Mouse (Mus musculus) mouse trophoblast stem cell (cell line): ENCODE data around the gene Svep1.

Experiments
- in situ Hi-C, 2 experiments: fragments of 300-500 bp; cut with MseI, MboI; formaldehyde crosslinking; loops; 2 replicates in 1 of 2; 3 replicates in 1 of 2; pipeline ENCODE4 v1.15.1; 2025

Gene Svep1

DNA sequence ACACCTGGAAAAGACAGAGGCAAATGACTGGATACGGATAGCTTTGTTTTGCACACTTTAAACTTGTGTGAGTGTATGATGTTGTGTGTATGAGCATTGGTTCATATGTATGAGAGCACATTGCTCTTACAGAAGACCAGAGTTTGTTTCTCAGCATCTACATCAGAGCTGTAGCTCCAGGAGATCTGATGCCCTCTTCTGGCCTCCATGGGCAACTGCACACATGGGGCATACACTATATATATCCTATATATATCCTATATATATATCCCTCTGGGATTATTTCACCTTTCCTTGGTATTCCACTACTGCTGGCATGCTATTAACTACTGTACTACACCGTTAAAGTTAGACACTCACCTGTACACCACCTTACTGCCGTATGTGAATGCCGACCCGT lies 122.5 kb downstream of the Svep1 start:
- in situ Hi-C loops: loop anchor here (5.0 to 10.0 kb wide), 2 partner anchors 161 to 182 kb away; no protein-coding TSS in a partner anchor

DNA sequence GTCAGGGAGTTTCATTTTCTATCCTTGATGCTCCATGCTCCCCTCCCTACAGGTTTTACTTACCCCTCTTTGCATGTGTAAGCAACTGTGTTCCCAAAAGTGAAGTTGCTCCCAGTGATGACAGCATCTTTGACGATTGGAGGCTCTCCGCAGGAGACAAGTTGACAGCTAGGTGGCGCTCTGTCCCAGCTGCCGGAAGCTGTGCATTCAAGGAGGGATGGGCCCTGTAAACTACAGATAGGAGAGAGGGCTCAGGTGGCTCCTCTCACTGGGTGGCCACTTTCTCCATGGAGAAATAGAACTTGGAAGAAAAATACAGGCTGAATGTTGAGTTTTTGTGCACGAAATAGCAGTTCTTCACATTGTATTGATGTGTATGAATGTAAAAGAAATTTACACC lies 124.1 kb downstream of the Svep1 start:
- in situ Hi-C loops: loop anchor here (5.0 to 10.0 kb wide), 2 partner anchors 162 to 180 kb away; no protein-coding TSS in a partner anchor

DNA sequence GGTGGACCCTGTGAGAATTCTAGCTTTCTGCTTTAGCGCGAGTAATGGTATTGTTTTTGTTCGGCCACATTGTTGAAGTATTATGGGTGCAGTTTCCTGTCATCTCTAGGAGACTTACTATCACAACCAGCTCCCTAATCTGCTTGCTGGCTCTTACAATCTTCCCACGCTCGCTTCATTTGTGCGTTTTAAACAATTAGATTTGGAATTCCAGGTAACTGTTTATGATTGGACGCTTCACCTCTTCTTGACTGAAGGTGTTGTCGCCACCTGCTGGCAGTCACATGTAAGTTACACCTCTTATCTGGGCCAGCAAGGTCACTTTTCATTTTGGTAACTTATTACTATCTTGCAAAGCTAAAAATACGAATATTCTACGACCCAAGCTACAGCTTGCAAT lies 127.0 kb downstream of the Svep1 start:
- in situ Hi-C loops: loop anchor here (5.0 to 10.0 kb wide), 2 partner anchors 165 to 177 kb away; no protein-coding TSS in a partner anchor

DNA sequence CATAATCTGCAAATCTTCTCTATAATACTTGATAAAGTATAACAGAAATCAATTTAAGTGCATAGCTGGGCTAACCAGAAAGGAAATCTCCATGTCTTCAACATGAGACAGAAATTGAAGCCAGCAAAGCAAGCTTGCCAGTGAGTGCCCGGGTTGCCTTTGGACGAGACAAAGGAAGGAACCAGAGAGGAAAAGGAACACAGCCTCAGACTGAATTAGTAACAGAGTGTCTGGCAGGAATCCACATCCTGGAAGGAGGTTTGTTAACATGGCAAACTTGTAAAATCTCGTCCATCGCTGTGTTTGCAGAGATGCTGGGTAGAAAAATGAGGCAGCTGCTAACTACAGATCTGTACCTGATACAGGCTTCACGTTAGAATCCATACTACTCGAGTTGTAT lies 128.7 kb downstream of the Svep1 start:
- in situ Hi-C loops: no loop called here

DNA sequence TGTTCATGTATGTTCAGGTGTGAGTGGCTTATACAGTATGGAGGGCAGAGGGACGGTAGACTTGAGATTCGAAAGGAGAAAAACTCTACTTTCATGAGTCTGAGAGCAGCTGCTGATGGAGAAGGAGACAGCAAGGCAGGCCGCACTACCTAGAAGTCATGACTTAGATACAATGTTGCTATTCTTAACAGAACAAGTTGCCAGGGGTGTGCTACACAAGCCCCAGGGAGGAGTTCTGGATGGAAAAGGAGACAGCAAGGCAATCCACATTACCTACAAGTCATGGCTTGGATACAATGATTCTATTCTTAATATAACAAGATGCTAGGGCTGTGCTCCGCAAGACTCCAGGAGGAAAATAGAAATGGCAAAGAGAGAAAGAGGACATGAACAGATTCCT lies 129.1 kb downstream of the Svep1 start:
- in situ Hi-C loops: no loop called here

DNA sequence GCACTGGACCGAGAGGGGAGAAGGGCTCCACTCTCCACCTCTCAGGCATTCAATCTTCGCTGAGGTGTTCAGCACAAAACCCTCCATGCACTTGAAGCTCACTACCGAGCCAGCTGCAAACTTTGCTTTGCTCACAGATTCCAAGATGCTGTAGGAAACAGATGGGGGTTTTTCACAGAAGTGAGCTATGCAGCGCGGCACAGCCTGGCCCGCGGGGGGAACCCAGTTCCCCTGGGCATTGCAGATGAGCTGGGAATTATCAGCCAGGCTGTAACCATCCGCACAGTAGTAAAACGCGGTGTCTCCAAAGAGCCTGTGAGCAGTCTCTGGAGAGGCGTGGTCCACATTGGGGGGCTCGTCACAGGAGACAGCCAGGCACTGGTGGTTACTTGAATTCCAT lies 133.8 kb downstream of the Svep1 start:
- in situ Hi-C loops: no loop called here

DNA sequence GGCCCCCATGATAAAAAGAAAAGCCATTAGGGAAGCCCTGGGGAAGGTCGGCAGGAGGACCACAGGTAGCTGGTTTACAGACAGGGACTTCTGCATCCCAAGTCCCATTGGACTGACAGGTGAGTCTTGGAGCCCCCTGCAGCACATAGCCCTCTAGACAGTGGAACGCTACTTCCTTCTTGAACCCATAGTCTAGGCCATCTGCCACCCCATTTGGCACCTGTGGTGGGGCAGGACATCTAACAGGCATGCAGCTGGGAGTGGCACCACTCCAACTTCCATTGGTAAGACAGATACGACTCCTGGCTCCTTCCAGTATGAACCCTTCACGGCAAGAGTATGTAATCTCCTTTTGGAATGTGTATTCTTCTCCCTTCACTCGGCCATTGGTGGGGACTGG lies 137.8 kb downstream of the Svep1 start:
- in situ Hi-C loops: no loop called here

DNA sequence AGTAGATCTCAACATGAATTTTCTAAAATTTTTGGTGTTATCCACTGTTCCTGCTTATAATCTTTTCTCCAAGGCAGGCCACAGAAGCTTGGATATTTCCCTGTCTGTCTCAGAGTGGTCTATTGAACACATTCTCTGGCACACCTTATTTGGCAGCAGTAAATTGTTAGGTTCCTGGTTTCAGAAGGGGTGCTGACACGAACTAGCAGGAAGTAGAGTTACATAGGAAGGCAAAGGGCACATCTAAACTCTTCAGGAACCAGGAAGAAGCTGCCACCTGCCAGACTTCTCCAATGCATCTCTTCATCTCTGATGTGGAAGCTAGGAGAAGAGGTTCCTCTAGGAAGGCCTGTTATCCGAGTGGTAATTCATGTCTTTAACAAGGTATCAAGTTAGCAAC lies 141.9 kb downstream of the Svep1 start:
- in situ Hi-C loops: no loop called here

DNA sequence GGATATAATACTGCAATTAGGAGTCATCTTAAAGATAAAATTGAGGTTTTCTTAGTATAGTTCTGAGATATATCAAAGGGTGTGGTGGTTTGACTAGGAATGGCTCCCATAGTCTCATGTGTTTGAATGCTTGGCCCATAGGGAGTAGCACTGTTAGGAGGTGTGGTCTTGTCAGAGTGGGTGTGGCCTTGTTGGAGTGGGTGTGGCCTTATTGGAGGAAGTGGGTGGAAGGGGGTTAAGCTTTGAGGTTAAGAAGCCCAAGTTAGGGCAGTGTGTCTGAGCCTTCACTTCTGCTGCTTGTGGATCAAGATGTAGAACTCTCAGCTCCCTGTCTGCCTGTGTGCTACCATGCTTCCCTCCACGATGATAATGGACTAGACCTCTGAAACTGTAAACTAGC lies 143.7 kb downstream of the Svep1 start:
- in situ Hi-C loops: no loop called here

DNA sequence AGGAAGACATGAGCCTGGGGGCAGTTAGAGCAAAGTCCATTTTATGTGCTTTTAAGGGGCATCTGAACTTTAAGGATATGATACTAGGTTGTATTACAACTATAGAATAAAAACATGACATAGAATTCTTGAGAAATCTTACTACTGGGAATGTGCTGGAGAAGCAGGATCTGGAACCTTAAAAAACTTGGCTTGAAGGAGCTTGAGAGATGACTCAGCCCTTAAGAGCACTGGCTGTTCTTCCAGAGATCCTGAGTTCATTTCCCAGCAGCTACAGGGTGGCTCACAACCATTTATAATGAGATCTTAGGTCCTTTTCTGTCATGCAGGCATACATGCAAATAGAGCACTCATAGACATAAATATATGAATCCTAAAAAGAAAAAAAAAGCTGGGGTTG lies 151.0 kb downstream of the Svep1 start:
- in situ Hi-C loops: no loop called here

DNA sequence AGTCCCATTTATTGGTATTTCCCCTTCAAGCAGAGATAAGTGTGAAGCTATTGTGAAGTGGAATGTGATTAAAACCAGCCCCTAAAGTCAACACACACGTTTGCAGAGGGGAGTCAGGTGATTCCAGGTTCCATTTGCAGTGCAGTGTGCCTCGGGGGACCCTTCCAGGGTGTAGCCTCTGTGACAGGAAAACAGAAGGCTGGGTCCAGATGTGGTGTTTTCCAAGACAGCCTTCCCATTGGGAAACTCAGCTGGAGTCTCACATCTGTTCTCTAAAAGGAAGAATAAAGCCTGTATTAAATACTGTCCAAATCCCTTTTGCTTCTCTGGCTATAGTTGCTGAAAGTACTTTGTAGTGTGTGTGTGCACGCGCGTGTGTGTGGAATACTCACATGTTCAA lies 152.2 kb downstream of the Svep1 start:
- in situ Hi-C loops: no loop called here

DNA sequence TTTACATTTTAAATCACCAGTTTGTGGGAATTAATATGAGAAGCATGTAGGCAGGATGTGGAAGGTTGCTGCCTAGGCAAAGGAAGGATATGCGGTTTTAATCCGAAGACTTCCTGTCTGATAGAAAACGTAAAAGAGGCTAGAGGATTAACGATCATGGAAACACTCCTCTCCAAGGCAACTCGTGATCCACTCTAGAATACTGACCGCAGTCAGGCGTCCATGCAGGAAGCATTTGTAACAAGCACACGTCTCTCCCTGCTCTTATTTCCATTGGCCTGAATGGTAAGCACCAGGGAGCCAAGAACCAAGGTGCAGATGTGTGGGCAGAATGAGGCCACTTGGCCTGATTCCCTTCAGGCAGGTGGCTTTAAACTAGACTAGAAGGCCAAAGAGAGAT lies 155.9 kb downstream of the Svep1 start:
- in situ Hi-C loops: no loop called here

DNA sequence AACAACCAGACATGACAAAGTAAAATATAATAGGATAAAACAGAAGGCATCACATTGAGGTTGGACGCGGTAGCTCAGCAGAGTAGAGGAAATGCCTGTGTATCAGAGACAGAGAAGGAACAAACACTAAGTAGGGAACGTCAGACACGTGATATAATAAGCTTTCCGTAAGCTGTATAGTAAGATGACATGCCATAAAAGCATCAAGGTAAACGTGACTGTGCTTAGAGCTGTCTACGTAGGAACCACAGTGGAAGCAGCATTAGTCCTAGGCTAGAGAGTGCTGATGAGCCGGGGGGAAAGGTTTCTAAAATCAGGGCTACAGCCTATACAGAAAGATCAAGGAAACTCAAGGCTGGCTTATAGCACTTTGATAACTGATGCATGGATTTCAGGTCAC lies 156.4 kb downstream of the Svep1 start:
- in situ Hi-C loops: no loop called here

DNA sequence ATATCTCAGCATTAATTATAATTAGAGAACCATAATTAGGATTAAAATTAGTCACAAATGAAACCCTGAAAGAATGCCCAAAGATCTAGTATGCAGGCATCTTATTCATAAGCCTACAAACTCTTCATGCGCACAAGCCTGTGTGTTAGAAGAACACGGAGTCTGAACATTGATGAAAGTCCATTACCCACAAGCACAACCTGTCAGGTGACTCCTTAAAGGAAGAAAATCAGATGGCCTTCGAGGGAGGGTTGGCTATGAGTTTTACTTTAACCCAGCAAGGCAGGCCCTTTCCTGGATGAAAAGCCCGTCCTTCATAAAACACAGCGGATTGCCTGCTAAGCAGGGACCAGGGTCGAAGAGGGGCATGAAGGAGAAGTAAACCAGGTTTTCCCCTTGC lies 161.8 kb downstream of the Svep1 start:
- in situ Hi-C loops: no loop called here

DNA sequence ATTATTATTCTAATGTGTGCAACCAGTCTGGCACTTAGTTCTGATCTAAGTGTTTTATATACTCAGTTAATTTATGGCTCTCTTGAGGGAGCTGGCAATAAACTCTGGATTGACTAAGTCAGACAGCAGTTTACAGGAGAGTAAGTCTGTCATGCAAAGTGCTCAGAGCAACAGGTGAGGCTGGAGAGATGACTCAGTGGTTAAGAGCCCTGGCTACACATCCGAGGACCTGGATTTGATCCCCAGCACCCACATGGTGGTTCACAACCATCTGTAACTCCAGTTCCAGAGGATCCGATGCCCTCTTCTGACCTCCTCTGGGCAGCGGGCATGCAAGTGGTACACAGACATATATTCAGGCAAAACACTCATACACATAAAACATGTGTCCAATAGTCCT lies 162.3 kb downstream of the Svep1 start:
- in situ Hi-C loops: no loop called here

DNA sequence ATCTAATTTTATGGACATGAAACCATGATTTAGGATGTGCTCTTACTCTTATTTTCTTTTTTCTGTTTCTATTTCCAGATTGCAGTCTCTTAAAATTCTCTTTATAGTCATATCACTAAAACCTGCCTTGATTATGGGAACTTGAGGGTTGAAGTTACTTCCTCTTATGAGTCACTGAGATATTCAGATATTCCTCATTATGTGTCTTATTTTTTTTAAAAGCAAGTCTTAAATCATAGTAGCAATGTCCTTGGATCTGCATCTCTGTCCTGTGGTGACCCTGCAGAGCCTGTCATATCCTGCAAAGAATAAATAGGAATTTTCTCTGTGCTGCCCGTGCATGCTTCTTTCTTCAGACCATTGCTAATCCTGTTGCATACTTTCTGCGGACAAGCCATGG lies 166.6 kb downstream of the Svep1 start:
- in situ Hi-C loops: no loop called here

DNA sequence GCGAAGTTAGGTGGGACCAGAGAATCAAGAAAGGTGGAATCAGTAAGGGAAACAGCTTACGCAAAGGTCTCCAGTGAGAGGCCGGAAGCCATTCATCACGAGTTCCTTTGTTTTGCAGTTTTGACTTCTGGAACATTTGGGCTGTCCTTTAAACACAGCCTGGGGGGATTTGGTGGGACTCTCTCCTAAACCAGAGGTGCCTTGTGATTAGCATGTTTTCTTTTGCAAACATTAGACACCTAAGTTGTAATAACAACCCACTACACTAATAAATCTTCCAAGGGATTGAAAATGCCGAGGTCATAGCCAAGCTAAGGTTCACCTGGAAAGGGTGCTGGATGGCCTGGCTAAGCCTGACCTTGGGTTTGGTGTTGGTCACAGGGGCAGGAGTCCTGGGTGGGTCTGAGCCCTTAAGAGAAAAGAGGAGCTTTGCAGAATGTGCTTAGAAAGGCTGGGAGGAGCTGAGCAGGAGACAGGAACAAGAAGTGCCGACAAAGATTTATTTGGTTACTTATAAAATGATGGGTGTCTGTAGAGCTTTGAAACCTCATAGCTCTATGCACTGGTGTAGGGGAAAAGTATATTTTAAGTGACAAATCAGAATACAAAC lies 169.5 kb downstream of the Svep1 start:
- in situ Hi-C loops: no loop called here

DNA sequence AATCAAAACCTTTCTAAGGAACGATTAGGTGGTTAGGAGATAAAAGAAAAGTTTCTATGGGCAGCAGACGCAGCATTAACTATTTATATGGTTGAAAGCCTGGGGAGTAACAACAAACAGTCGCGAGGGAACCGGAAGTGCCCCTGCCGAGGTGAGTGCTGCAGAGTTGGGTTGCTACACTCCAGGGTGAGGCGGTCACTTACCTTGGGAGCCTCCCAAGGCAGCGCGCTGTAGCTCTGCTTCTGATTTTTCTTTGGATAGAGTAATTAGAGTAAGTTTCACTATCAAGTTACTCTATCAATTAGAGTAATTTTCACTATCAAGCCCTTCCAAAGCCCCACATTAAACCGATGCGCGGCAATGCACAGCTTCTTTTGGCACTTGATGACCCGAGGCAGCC lies 172.0 kb downstream of the Svep1 start:
- in situ Hi-C loops: no loop called here

DNA sequence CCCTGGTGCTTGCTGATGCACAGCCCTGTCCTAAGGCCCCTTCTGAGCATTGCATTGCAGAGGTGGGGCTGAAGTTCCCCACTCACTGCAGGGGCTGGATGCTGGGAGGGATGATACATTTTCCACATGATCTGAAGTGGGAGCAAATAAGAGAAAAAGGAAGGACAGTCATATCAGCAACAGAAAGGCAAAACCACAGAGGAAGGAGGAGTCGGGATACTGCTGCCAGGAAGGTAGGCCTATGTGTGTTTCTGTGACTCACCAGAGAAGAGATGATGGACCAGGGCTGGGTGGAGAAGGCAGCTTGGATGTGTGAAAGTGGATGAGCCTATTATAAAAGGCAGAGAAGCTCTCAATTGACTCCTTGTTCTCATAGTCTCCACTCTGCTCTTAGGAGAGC lies 173.9 kb downstream of the Svep1 start:
- in situ Hi-C loops: no loop called here

DNA sequence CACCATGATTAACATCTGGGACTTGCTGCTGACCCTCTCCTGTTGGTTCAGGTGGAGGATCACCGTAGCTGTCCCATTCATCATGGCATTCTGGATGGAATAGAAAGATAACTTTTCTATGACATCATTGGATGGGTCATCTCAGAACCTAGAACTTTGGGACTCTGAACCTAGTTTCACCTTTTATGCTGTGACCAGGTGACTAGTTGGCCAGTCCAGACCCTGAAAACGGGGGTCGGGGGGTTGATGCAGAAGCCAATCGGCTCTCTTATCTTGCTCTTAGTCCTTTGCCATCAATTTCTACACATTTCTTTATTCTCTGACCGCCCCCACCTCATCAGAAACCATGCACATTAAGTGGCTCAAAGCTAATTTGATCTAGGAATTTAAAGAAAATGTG lies 197.6 kb downstream of the Svep1 start, which contains the start of gene Txndc8:
Txndc8 (minus strand) TSS at position 101 of the 400 bp plus-strand sequence.
- in situ Hi-C loops: no loop called here

DNA sequence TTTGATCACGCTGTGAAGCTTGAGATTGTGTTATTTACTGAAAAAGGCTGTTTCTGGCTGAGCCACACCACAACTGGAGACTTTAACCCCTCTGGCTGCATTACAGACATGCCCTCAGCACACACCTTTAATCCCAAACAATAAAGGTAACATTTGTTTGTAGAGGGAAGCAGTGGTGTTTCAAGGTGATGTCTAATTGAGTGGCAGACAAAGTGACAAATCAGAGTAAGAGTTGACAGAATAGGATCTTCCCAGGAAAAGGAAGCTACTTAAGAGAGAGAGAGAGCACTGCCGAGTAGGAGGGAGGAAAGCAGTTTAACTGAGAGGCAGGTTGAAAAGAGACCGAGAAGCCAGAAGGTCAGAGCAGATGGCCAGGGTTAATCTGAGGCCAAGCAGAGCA lies 203.2 kb downstream of the Svep1 start:
- in situ Hi-C loops: no loop called here
